ENCODE assay signal across 9 mouse cellular contexts in the genomic region with DNA sequence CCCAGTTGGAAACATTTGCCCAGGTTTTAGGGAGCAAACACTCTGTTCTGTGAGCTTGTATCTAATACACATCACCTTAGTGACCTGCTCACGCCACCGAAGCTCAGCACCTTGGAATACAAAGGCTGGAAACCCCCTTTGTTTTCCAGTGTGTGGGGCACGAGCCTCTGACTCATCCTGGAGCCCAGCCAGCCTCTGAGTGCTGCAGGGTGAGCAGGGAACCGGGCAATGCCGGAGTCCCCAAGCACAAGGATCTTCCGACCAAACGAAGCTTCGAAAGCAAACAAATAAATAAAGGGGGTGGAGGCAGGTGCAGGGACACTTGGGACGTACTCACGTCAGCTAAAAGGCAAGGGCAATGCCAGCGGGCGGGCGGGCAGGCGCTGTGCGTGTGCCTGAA. TPM values are rescaled to one million over a fixed set of nuclear protein-coding genes. Genes with fewer than 3 reads are reported as not detected.
DNase-seq lines count a peak whose midpoint lies in the region; ATAC-seq and TF ChIP-seq lines count a peak whose summit lies in the region.
"Had no signal": no experiment of that assay in that cellular context is flagged by ENCODE, and none has a peak within 500 bp of the region (broad histone marks: within the 10 kb centered on the region; RNA-seq: fewer than 3 reads in every experiment).

No protein-coding gene starts in this region.

- no peak for TF ChIP-seq CTCF in Patski (IDR thresholded peaks at IDR 0.05)

- H3K4me3 ChIP-seq in kidney, embryonic 15.5 days (replicated peaks), result no peak overlapping the region
- H3K4me3 ChIP-seq: forebrain, embryonic 13.5 days had no signal

- no peaks in the 10 kb centered on the region for H3K36me3 ChIP-seq in kidney, embryonic 15.5 days

- no peak overlapping the region for H3K4me2 ChIP-seq in kidney, embryonic 15.5 days
- H3K4me2 ChIP-seq: forebrain, embryonic 13.5 days had no signal

- H3K9me3 ChIP-seq in kidney, embryonic 15.5 days (replicated peaks), result no peaks in the 10 kb centered on the region
- H3K9me3 ChIP-seq: forebrain, embryonic 13.5 days had no signal

- H3K27ac ChIP-seq in kidney, embryonic 15.5 days, result no peak overlapping the region
- H3K27ac ChIP-seq: forebrain, embryonic 13.5 days had no signal

- intact Hi-C loops in left cerebral cortex, postnatal 36 days (cut with DNase I), result loop anchor here (5.0 to 10.0 kb wide), 3 partner anchors 43 to 123 kb away; a partner anchor contains a TSS

- DNase-seq in kidney, postnatal 10 days, result peak; percentile 58
- peak; percentile 76 for DNase-seq in Patski (ENCODE audit: low read depth, low spot score)
- peak; percentile 13 to 30 for DNase-seq in cerebellum, postnatal 36 days
- peak; percentile 58 to 70 for DNase-seq in lung, postnatal 4 days
- no peak for DNase-seq in left cerebral cortex, postnatal 36 days (ENCODE audit: low spot score in 2 of 2)
- no peak for DNase-seq in spleen, adult 18-20 months
- DNase-seq in embryo, embryonic 11 days, result no peak

- POLR2A ChIA-PET in Patski (lab: Charles Lee), result interaction anchor here (1.3 to 1.5 kb wide), 2 partner anchors 27 to 42 kb away, joined by 3 to 5 read pairs; no protein-coding TSS in a partner anchor

- CTCF ChIA-PET in Patski (lab: Charles Lee), result no interaction called here

- no peak overlapping the region for H3K9ac ChIP-seq in kidney, embryonic 15.5 days
- H3K9ac ChIP-seq: forebrain, embryonic 13.5 days had no signal

- no peaks in the 10 kb centered on the region for H3K27me3 ChIP-seq in kidney, embryonic 15.5 days
- no peaks in the 10 kb centered on the region for H3K27me3 ChIP-seq in Patski
- H3K27me3 ChIP-seq: forebrain, embryonic 13.5 days had no signal

- peaks cover 18% of the 10 kb centered on the region for H3K4me1 ChIP-seq in kidney, embryonic 15.5 days

- ATAC-seq in kidney, embryonic 15.5 days (replicated peaks; ENCODE audit: low FRiP score), result no peak
- peak; percentile 67 for ATAC-seq in Patski
- ATAC-seq: forebrain, embryonic 13.5 days had no signal

- in situ Hi-C loops in Patski (cut with MboI; ENCODE audit: low pct_unique_long_range_greater_than_20kb), result loop anchor here (5.0 to 10.0 kb wide), 3 partner anchors 43 to 376 kb away; a partner anchor contains a TSS

- 72% methylated on average over 15 of the region's 15 CpGs for WGBS in kidney, embryonic 15.5 days

RNA-seq across cellular contexts. Expression of a gene that starts 43.4 kb away (rescaled TPM):
- 11.1 and 12.0 TPM in 2 replicates for polyA plus RNA-seq in kidney, embryonic 15.5 days (2015; fragmentation: Nextera tagmentation; extraction: Ambion mirVana)
- polyA plus RNA-seq in Patski (2021), result 14.3 TPM
- 10 to 100 TPM; 33.1 to 41.7 TPM for total RNA-seq in left cerebral cortex, postnatal 36 days (2021)

RNA-seq across cellular contexts. Expression of a gene that starts 47.5 kb away (rescaled TPM):
- polyA plus RNA-seq in kidney, embryonic 15.5 days (2015; fragmentation: Nextera tagmentation; extraction: Ambion mirVana), result 0.10 and 0.13 TPM in 2 replicates
- polyA plus RNA-seq in Patski (2021), result not detected
- under 1 TPM in 1 of 2 experiments, not detected in 1; 0.17 TPM for total RNA-seq in left cerebral cortex, postnatal 36 days (2021)

Comparison
In these comparisons a context has a peak if more than half of its experiments do, and no peak if none do; other contexts are left out.
1. DNase-seq: peak in kidney, postnatal 10 days (single experiment), Patski (single experiment), cerebellum, postnatal 36 days (2 of 2) and lung, postnatal 4 days (2 of 2); none in left cerebral cortex, postnatal 36 days (0 of 2), spleen, adult 18-20 months (0 of 2) and embryo, embryonic 11 days (single experiment).